9 mouse cellular contexts compared by ENCODE assay signal in the genomic region with DNA sequence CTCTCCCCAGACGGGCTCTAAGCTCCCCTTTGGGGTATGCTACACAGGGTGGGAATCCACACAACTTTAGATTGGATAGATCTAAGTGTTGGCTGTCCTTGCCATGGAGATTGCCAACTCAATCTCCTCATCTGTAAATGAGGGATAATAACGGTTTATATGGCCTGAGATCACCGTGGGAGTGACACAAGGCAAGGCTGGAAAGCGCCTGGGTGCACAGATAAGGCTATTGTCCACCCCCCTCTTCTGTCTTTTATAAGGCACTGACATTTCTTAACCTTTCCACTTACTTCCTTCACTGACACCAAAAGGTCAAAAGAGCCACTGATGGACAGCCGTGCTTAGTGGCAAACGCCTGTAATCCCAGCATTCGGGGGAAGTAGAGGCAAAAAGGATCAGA. TPM values are rescaled to one million over a fixed set of nuclear protein-coding genes. Genes with fewer than 3 reads are reported as not detected.
DNase-seq lines count a peak whose midpoint lies in the region; ATAC-seq lines count a peak whose summit lies in the region.
"Had no signal": no experiment of that assay in that cellular context is flagged by ENCODE, and none has a peak within 500 bp of the region (broad histone marks: within the 10 kb centered on the region; RNA-seq: fewer than 3 reads in every experiment).

No protein-coding gene starts in this region.

- peaks cover 2% of the 10 kb centered on the region for H3K36me3 ChIP-seq in heart, embryonic 16.5 days (ENCODE audit: control insufficient read depth, insufficient read depth)
- no peaks in the 10 kb centered on the region; the same call in 1 of the 2 replicates for H3K36me3 ChIP-seq in forebrain, embryonic 11.5 days (ENCODE audit: control insufficient read depth, insufficient read depth, low read length)
- H3K36me3 ChIP-seq in limb, embryonic 13.5 days = peaks cover 28% of the 10 kb centered on the region
- H3K36me3 ChIP-seq in neural tube, embryonic 12.5 days = peaks cover 23% of the 10 kb centered on the region

- DNase-seq in heart, postnatal 10 days = no peak
- no peak for DNase-seq in forebrain, embryonic 11.5 days (ENCODE audit: low spot score)
- DNase-seq in adrenal gland, adult (ENCODE audit: inconsistent age in 2 of 2, low spot score in 1 of 2) = no peak
- no peak for DNase-seq in layer of hippocampus, postnatal 25 days (ENCODE audit: extremely low spot score in 1 of 2, low spot score in 1 of 2)
- DNase-seq in testis, postnatal 10 days (ENCODE audit: low spot score) = no peak
- DNase-seq: gastrocnemius, postnatal 10 days had no signal

- no peak overlapping the region; the same call in 1 of the 2 replicates for H3K4me3 ChIP-seq in heart, embryonic 16.5 days (ENCODE audit: low read length)
- peak overlapping the region; percentile 83; the same call in 1 of the 2 replicates for H3K4me3 ChIP-seq in forebrain, embryonic 11.5 days (ENCODE audit: low read depth, low read length)
- H3K4me3 ChIP-seq in limb, embryonic 13.5 days = peak overlapping the region; percentile 87
- peak overlapping the region; percentile 70 for H3K4me3 ChIP-seq in neural tube, embryonic 12.5 days

- intact Hi-C loops in heart, postnatal 10 days (cut with DNase I) = loop anchor here (10.0 kb wide), 1 partner anchor 258 kb away; no protein-coding TSS in a partner anchor

- WGBS in heart, embryonic 16.5 days = 57% methylated on average over 7 of the region's 7 CpGs
- WGBS in forebrain, embryonic 11.5 days = 64% methylated on average over 7 of the region's 7 CpGs
- WGBS in limb, embryonic 13.5 days = 63% methylated on average over 7 of the region's 7 CpGs
- 58% methylated on average over 7 of the region's 7 CpGs for WGBS in neural tube, embryonic 12.5 days

- no peak for ATAC-seq in heart, embryonic 16.5 days (replicated peaks; ENCODE audit: extremely low read depth, insufficient read depth, low FRiP score)
- ATAC-seq in forebrain, embryonic 11.5 days (replicated peaks; ENCODE audit: low FRiP score) = no peak
- no peak for ATAC-seq in limb, embryonic 13.5 days (ENCODE audit: low FRiP score, low read depth)
- ATAC-seq in neural tube, embryonic 12.5 days (ENCODE audit: low FRiP score, low read depth) = no peak

- H3K27ac ChIP-seq in heart, embryonic 16.5 days (ENCODE audit: low read length) = no peak overlapping the region
- no peak overlapping the region for H3K27ac ChIP-seq in forebrain, embryonic 11.5 days (ENCODE audit: low read depth, low read length)
- no peak overlapping the region for H3K27ac ChIP-seq in limb, embryonic 13.5 days
- H3K27ac ChIP-seq in neural tube, embryonic 12.5 days = no peak overlapping the region

- H3K27me3 ChIP-seq in heart, embryonic 16.5 days (ENCODE audit: control insufficient read depth, insufficient read depth, low read length) = no peaks in the 10 kb centered on the region
- no peaks in the 10 kb centered on the region for H3K27me3 ChIP-seq in forebrain, embryonic 11.5 days (ENCODE audit: control insufficient read depth, insufficient read depth, low read length)
- no peaks in the 10 kb centered on the region for H3K27me3 ChIP-seq in limb, embryonic 13.5 days
- no peaks in the 10 kb centered on the region for H3K27me3 ChIP-seq in neural tube, embryonic 12.5 days (replicated peaks)

- peak overlapping the region; percentile 88 for H3K4me2 ChIP-seq in heart, embryonic 16.5 days (ENCODE audit: low read depth, low read length)
- H3K4me2 ChIP-seq in forebrain, embryonic 11.5 days (ENCODE audit: low read depth, low read length, severe bottlenecking) = peak overlapping the region; percentile 79
- peak overlapping the region; percentile 83 for H3K4me2 ChIP-seq in limb, embryonic 13.5 days (replicated peaks)
- peak overlapping the region; percentile 80 for H3K4me2 ChIP-seq in neural tube, embryonic 12.5 days (replicated peaks)

- H3K4me1 ChIP-seq in heart, embryonic 16.5 days (ENCODE audit: control insufficient read depth, insufficient read depth, low read length) = peaks cover 11% of the 10 kb centered on the region
- peaks cover 7% of the 10 kb centered on the region; the same call in 1 of the 2 replicates for H3K4me1 ChIP-seq in forebrain, embryonic 11.5 days (replicated peaks; ENCODE audit: control insufficient read depth, insufficient read depth, low read length)
- peaks cover 13% of the 10 kb centered on the region for H3K4me1 ChIP-seq in limb, embryonic 13.5 days
- peaks cover 13% of the 10 kb centered on the region for H3K4me1 ChIP-seq in neural tube, embryonic 12.5 days

- no peaks in the 10 kb centered on the region for H3K9me3 ChIP-seq in heart, embryonic 16.5 days (replicated peaks; ENCODE audit: control insufficient read depth, low read length)
- no peaks in the 10 kb centered on the region for H3K9me3 ChIP-seq in forebrain, embryonic 11.5 days (ENCODE audit: control insufficient read depth, low read length)
- H3K9me3 ChIP-seq in limb, embryonic 13.5 days = no peaks in the 10 kb centered on the region
- no peaks in the 10 kb centered on the region for H3K9me3 ChIP-seq in neural tube, embryonic 12.5 days

- H3K9ac ChIP-seq in heart, embryonic 16.5 days (ENCODE audit: low read length) = no peak overlapping the region
- H3K9ac ChIP-seq in forebrain, embryonic 11.5 days (ENCODE audit: low read length) = peak overlapping the region; percentile 86
- peak overlapping the region; percentile 80 for H3K9ac ChIP-seq in limb, embryonic 13.5 days
- H3K9ac ChIP-seq in neural tube, embryonic 12.5 days = peak overlapping the region; percentile 74; the same call in 1 of the 2 replicates

RNA-seq across cellular contexts. Expression of gene Aldh18a1, which starts 1.4 kb away (rescaled TPM):
- 51.9 and 58.3 TPM in 2 replicates for polyA plus RNA-seq in heart, embryonic 16.5 days (2015; fragmentation: Nextera tagmentation; extraction: Ambion mirVana)
- 10 to 100 TPM; 15.6 to 19.6 TPM for total RNA-seq in heart, postnatal 10 days (2021)
- 109 and 112 TPM in 2 replicates for polyA plus RNA-seq in forebrain, embryonic 11.5 days (2014; fragmentation: Nextera tagmentation; extraction: Ambion mirVana)
- polyA plus RNA-seq in limb, embryonic 13.5 days (2015; fragmentation: Nextera tagmentation; extraction: Ambion mirVana) = 80.7 and 82.5 TPM in 2 replicates
- 76.2 and 77.5 TPM in 2 replicates for polyA plus RNA-seq in neural tube, embryonic 12.5 days (2016; fragmentation: Nextera tagmentation; extraction: Ambion mirVana)
- total RNA-seq in layer of hippocampus, postnatal 25 days (2021) = 10 to 100 TPM; 22.0 to 30.3 TPM

RNA-seq across cellular contexts. Expression of gene Tctn3, which starts 25.1 kb away (rescaled TPM):
- 8.9 and 11.1 TPM in 2 replicates for polyA plus RNA-seq in heart, embryonic 16.5 days (2015; fragmentation: Nextera tagmentation; extraction: Ambion mirVana)
- 1 to 10 TPM; 8.9 to 9.3 TPM for total RNA-seq in heart, postnatal 10 days (2021)
- polyA plus RNA-seq in forebrain, embryonic 11.5 days (2014; fragmentation: Nextera tagmentation; extraction: Ambion mirVana) = 15.1 and 16.6 TPM in 2 replicates
- polyA plus RNA-seq in limb, embryonic 13.5 days (2015; fragmentation: Nextera tagmentation; extraction: Ambion mirVana) = 13.4 and 14.6 TPM in 2 replicates
- polyA plus RNA-seq in neural tube, embryonic 12.5 days (2016; fragmentation: Nextera tagmentation; extraction: Ambion mirVana) = 11.1 and 11.7 TPM in 2 replicates
- 10 to 100 TPM; 15.8 to 17.6 TPM for total RNA-seq in layer of hippocampus, postnatal 25 days (2021)

RNA-seq across cellular contexts. Expression of gene Entpd1, which starts 25.3 kb away (rescaled TPM):
- 10.4 and 11.7 TPM in 2 replicates for polyA plus RNA-seq in heart, embryonic 16.5 days (2015; fragmentation: Nextera tagmentation; extraction: Ambion mirVana)
- total RNA-seq in heart, postnatal 10 days (2021) = 10 to 100 TPM; 33.4 to 42.2 TPM
- 7.8 and 9.3 TPM in 2 replicates for polyA plus RNA-seq in forebrain, embryonic 11.5 days (2014; fragmentation: Nextera tagmentation; extraction: Ambion mirVana)
- polyA plus RNA-seq in limb, embryonic 13.5 days (2015; fragmentation: Nextera tagmentation; extraction: Ambion mirVana) = 5.5 and 7.0 TPM in 2 replicates
- polyA plus RNA-seq in neural tube, embryonic 12.5 days (2016; fragmentation: Nextera tagmentation; extraction: Ambion mirVana) = 8.7 and 10.4 TPM in 2 replicates
- 10 to 100 TPM; 15.9 to 20.2 TPM for total RNA-seq in layer of hippocampus, postnatal 25 days (2021)
